In genomic region chr6:113333137-113333950, GRCm38 (mm10) we compare ENCODE assay signal across 7 mouse cellular contexts. TPM values are rescaled to one million over a fixed set of nuclear protein-coding genes. Genes with fewer than 3 reads are reported as not detected.
DNase-seq lines count a peak whose midpoint lies in the region; ATAC-seq lines count a peak whose summit lies in the region.

No protein-coding gene starts in this region.

- peak; percentile 75 for DNase-seq in urinary bladder, postnatal 14 days (ENCODE audit: low spot score)
- no peak for DNase-seq in urinary bladder, adult 18-20 months (ENCODE audit: low spot score in 2 of 2)
- peak; percentile 58 to 61 for DNase-seq in heart, adult 18-20 months
- DNase-seq in kidney, adult 18-20 months, result peak; percentile 76
- peak; percentile 86 to 90 for DNase-seq in right cerebral cortex, postnatal 10 days (ENCODE audit: low spot score in 2 of 2)

- no peaks in the 10 kb centered on the region for H3K27me3 ChIP-seq in limb, embryonic 15.5 days

- WGBS in limb, embryonic 15.5 days, result 74% methylated on average over 14 of the region's 14 CpGs

- H3K4me2 ChIP-seq in limb, embryonic 15.5 days, result no peak overlapping the region

- H3K9me3 ChIP-seq in limb, embryonic 15.5 days, result no peaks in the 10 kb centered on the region

- peaks cover 63% of the 10 kb centered on the region for H3K36me3 ChIP-seq in limb, embryonic 15.5 days

- peaks cover 5% of the 10 kb centered on the region; the same call in 1 of the 2 replicates for H3K4me1 ChIP-seq in limb, embryonic 15.5 days

- peak; percentile 46; the same call in 1 of the 2 replicates for ATAC-seq in limb, embryonic 15.5 days (ENCODE audit: insufficient number of reproducible peaks, low FRiP score, low TSS enrichment, low read depth)
- no peak for ATAC-seq in activated CD4-positive, CD25-positive, alpha-beta regulatory T cell, adult 4 months

- no peak overlapping the region for H3K9ac ChIP-seq in limb, embryonic 15.5 days

- H3K4me3 ChIP-seq in limb, embryonic 15.5 days, result no peak overlapping the region

- H3K27ac ChIP-seq in limb, embryonic 15.5 days, result peak overlapping the region; percentile 63

RNA-seq across cellular contexts. Expression of gene Ogg1, which starts 6.6 kb away (rescaled TPM):
- 1 to 10 TPM; 4.5 to 6.9 TPM for total RNA-seq in heart, adult 18-20 months (2021)
- polyA plus RNA-seq in limb, embryonic 15.5 days (2015; fragmentation: Nextera tagmentation; extraction: Ambion mirVana), result 10.6 and 10.7 TPM in 2 replicates
- polyA plus RNA-seq in activated CD4-positive, CD25-positive, alpha-beta regulatory T cell, adult 4 months (2017; shearing (Covaris generic)), result 10 to 100 TPM; 14.1 to 23.2 TPM

RNA-seq across cellular contexts. Expression of gene Camk1, which starts 10.4 kb away (rescaled TPM):
- total RNA-seq in heart, adult 18-20 months (2021), result 10 to 100 TPM; 64.2 to 68.3 TPM
- polyA plus RNA-seq in limb, embryonic 15.5 days (2015; fragmentation: Nextera tagmentation; extraction: Ambion mirVana), result 91.4 and 91.7 TPM in 2 replicates
- polyA plus RNA-seq in activated CD4-positive, CD25-positive, alpha-beta regulatory T cell, adult 4 months (2017; shearing (Covaris generic)), result 1 to 10 TPM; 1.5 to 1.6 TPM

RNA-seq across cellular contexts. Expression of gene Brpf1, which starts 26.4 kb away (rescaled TPM):
- 10 to 100 TPM; 12.3 to 12.4 TPM for total RNA-seq in heart, adult 18-20 months (2021)
- 15.1 and 16.1 TPM in 2 replicates for polyA plus RNA-seq in limb, embryonic 15.5 days (2015; fragmentation: Nextera tagmentation; extraction: Ambion mirVana)
- 10 to 100 TPM; 10.6 to 11.2 TPM for polyA plus RNA-seq in activated CD4-positive, CD25-positive, alpha-beta regulatory T cell, adult 4 months (2017; shearing (Covaris generic))

RNA-seq across cellular contexts. Expression of gene Tada3, which starts 44.3 kb away (rescaled TPM):
- total RNA-seq in heart, adult 18-20 months (2021), result 10 to 100 TPM; 24.9 to 28.1 TPM
- 45.1 and 48.7 TPM in 2 replicates for polyA plus RNA-seq in limb, embryonic 15.5 days (2015; fragmentation: Nextera tagmentation; extraction: Ambion mirVana)
- 10 to 100 TPM; 32.8 to 49.4 TPM for polyA plus RNA-seq in activated CD4-positive, CD25-positive, alpha-beta regulatory T cell, adult 4 months (2017; shearing (Covaris generic))

RNA-seq across cellular contexts. Expression of gene Arpc4, which starts 44.6 kb away (rescaled TPM):
- total RNA-seq in heart, adult 18-20 months (2021), result 10 to 100 TPM; 63.3 to 66.7 TPM
- polyA plus RNA-seq in limb, embryonic 15.5 days (2015; fragmentation: Nextera tagmentation; extraction: Ambion mirVana), result 392 and 399 TPM in 2 replicates
- polyA plus RNA-seq in activated CD4-positive, CD25-positive, alpha-beta regulatory T cell, adult 4 months (2017; shearing (Covaris generic)), result 100 to 1,000 TPM; 658 to 920 TPM

Comparison
In these comparisons a context has a peak if more than half of its experiments do, and no peak if none do; other contexts are left out.
1. DNase-seq: peak in urinary bladder, postnatal 14 days (single experiment), heart, adult 18-20 months (2 of 2), kidney, adult 18-20 months (single experiment) and right cerebral cortex, postnatal 10 days (2 of 2); none in urinary bladder, adult 18-20 months (0 of 2).
2. RNA of gene Camk1, which starts 10.4 kb away (polyA plus RNA-seq): 91.4 to 91.7 TPM in limb, embryonic 15.5 days; 1.5 to 1.6 TPM in activated CD4-positive, CD25-positive, alpha-beta regulatory T cell, adult 4 months; every median in the first group is over 10 times any median in the second.